Mouse (Mus musculus): ENCODE data around the gene Lrrc8b. TPM values are rescaled to one million over a fixed set of nuclear protein-coding genes. Genes with fewer than 3 reads are reported as not detected.

Lrrc8b gene
- polyA plus RNA-seq, 1 experiment, result 12.4 TPM

DNA sequence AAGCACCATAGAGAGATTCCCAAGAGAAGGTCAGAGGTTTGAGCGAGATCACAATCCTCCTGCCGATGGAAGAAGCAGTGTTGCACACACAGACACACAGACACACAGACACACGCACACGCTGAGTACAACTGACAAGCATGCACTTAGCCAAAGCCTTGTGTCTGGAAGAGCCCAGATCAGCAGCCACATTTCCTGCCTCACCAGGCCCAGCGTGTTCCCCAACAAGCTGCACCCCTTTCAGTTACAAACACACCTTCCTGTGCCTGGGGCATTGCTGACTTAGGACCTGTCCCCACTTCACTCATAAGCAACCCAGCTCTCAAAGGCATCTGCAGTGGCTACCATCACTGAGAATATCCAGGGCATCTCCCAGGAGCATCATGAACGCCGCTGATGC, 77.8 kb downstream of the Lrrc8b start:
- TF ChIP-seq POLR2A (IDR thresholded peaks at IDR 0.05; ENCODE audit: low read depth, low read length) (no peak), CTCF (IDR thresholded peaks at IDR 0.05; ENCODE audit: borderline replicate concordance, insufficient read depth, low read length) (no peak)
- no peaks in the 10 kb centered on the region for H3K4me1 ChIP-seq (ENCODE audit: control insufficient read depth, insufficient read depth, low read length)

DNA sequence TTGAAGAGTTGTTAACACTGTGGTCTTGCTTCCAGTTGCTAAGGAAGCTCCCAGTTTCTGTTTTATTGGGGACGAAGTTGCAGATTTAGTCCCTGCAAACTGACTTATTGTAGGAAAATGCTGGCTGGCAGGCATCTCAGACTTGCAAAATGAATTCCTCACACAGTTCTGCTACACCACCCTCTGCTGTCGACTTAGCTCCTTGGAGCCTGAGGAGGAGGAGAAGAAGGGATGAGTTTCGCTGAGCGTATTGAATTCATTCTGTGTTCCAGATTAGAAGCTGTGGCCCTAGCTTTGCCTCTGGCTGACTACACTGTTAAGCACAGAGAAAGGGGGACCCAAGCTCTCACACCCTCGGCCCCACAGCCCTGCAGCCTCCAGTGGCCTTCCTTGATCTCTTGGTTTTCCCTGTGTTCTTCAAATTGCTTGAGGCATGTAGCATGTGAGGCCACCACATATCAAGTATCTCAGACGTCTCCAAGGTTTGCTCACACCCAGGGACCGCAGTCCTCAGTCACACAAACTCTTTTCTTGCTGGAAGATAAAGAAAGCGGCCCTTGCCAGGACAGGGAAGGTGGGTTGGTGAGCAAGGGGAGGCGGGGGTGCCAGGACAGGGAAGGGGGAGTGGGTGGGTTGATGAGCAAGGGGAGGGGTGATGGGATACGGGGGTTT, 78.8 kb downstream of the Lrrc8b start:
- TF ChIP-seq CTCF (IDR thresholded peaks at IDR 0.05; ENCODE audit: borderline replicate concordance, insufficient read depth, low read length), result no peak
- no peak for TF ChIP-seq POLR2A (IDR thresholded peaks at IDR 0.05; ENCODE audit: low read depth, low read length)
- Histone ChIP-seq H3K27ac (ENCODE audit: insufficient read depth, low read length) (no peak overlapping the region), H3K4me1 (ENCODE audit: control insufficient read depth, insufficient read depth, low read length) (no peaks in the 10 kb centered on the region), H3K4me3 (ENCODE audit: insufficient read depth, low read length) (no peak overlapping the region)

More for the DNA sequence above, 77.8 kb downstream of the Lrrc8b start:
- Histone ChIP-seq H3K4me3 (ENCODE audit: insufficient read depth, low read length) (no peak overlapping the region), H3K27ac (ENCODE audit: insufficient read depth, low read length) (no peak overlapping the region)

- Histone ChIP-seq H3K4me1 (ENCODE audit: control insufficient read depth, insufficient read depth, low read length) (peaks cover 2% of the 10 kb centered on the region), H3K27ac (ENCODE audit: insufficient read depth, low read length) (peak overlapping the region; percentile 15; the same call in 1 of the 2 replicates), H3K4me3 (ENCODE audit: insufficient read depth, low read length) (0 out of 2 replicates have a peak overlapping the region, but pooled peaks have one; percentile 5)
- TF ChIP-seq POLR2A (IDR thresholded peaks at IDR 0.05; ENCODE audit: low read depth, low read length) (peak; percentile 44), CTCF (IDR thresholded peaks at IDR 0.05; ENCODE audit: borderline replicate concordance, insufficient read depth, low read length) (no peak)
Measured at GRCm38 (mm10) chr5:105494918-105495901, 79.6 kb downstream of the Lrrc8b start.

GRCm38 (mm10) chr5:105496133-105496532, 80.6 kb downstream of the Lrrc8b start:
- Histone ChIP-seq H3K27ac (ENCODE audit: insufficient read depth, low read length) (no peak overlapping the region), H3K4me3 (ENCODE audit: insufficient read depth, low read length) (no peak overlapping the region), H3K4me1 (ENCODE audit: control insufficient read depth, insufficient read depth, low read length) (peaks cover 3% of the 10 kb centered on the region)
- TF ChIP-seq POLR2A (IDR thresholded peaks at IDR 0.05; ENCODE audit: low read depth, low read length) (no peak), CTCF (IDR thresholded peaks at IDR 0.05; ENCODE audit: borderline replicate concordance, insufficient read depth, low read length) (no peak)

- no peak for TF ChIP-seq CTCF (IDR thresholded peaks at IDR 0.05; ENCODE audit: borderline replicate concordance, insufficient read depth, low read length)
- Histone ChIP-seq H3K4me1 (ENCODE audit: control insufficient read depth, insufficient read depth, low read length) (peaks cover 3% of the 10 kb centered on the region), H3K27ac (ENCODE audit: insufficient read depth, low read length) (no peak overlapping the region), H3K4me3 (ENCODE audit: insufficient read depth, low read length) (no peak overlapping the region)
Measured at GRCm38 (mm10) chr5:105496586-105496985, 81.0 kb downstream of the Lrrc8b start.

- TF ChIP-seq CTCF (IDR thresholded peaks at IDR 0.05; ENCODE audit: borderline replicate concordance, insufficient read depth, low read length), result no peak
- no peak for TF ChIP-seq POLR2A (IDR thresholded peaks at IDR 0.05; ENCODE audit: low read depth, low read length)
- H3K27ac ChIP-seq (ENCODE audit: insufficient read depth, low read length), result no peak overlapping the region
Measured at GRCm38 (mm10) chr5:105498429-105499000, 82.9 kb downstream of the Lrrc8b start.

DNA sequence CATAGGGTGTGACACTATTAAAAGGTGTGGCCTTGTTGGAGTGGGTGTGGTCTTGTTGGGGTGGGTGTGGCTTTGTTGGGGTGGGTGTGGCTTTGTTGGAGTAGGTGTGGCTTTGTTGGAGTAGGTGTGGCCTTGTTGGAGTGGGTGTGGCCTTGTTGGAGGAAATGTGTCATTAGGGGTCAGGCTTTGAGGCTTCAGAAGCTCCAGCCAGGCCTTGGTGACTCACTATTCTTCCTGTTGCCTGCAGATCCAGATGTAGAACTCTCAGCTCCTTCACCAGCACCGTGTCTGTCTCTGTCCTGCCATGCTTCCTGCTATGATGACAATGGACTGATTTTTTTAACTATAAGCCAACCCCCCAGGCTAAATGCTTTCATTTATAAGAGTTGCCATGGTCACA, 83.8 kb downstream of the Lrrc8b start:
- H3K4me3 ChIP-seq (ENCODE audit: insufficient read depth, low read length), result no peak overlapping the region
- TF ChIP-seq CTCF (IDR thresholded peaks at IDR 0.05; ENCODE audit: borderline replicate concordance, insufficient read depth, low read length) (no peak), POLR2A (IDR thresholded peaks at IDR 0.05; ENCODE audit: low read depth, low read length) (no peak)
- peaks cover 3% of the 10 kb centered on the region for H3K4me1 ChIP-seq (ENCODE audit: control insufficient read depth, insufficient read depth, low read length)
- peak overlapping the region; percentile 1; the same call in 1 of the 2 replicates for H3K27ac ChIP-seq (ENCODE audit: insufficient read depth, low read length)

More at GRCm38 (mm10) chr5:105498429-105499000, 82.9 kb downstream of the Lrrc8b start:
- Histone ChIP-seq H3K4me3 (ENCODE audit: insufficient read depth, low read length) (no peak overlapping the region), H3K4me1 (ENCODE audit: control insufficient read depth, insufficient read depth, low read length) (peaks cover 3% of the 10 kb centered on the region)

- no peak for TF ChIP-seq POLR2A (IDR thresholded peaks at IDR 0.05; ENCODE audit: low read depth, low read length)
- 0 out of 2 replicates have a peak, but pooled peaks have one; percentile 6 for TF ChIP-seq CTCF (IDR thresholded peaks at IDR 0.05; ENCODE audit: borderline replicate concordance, insufficient read depth, low read length)
- Histone ChIP-seq H3K27ac (ENCODE audit: insufficient read depth, low read length) (peak overlapping the region; percentile 1; the same call in 1 of the 2 replicates), H3K4me3 (ENCODE audit: insufficient read depth, low read length) (no peak overlapping the region)
Measured at GRCm38 (mm10) chr5:105500132-105501121, 84.9 kb downstream of the Lrrc8b start.

More at GRCm38 (mm10) chr5:105500132-105501121, 84.9 kb downstream of the Lrrc8b start:
- peaks cover 3% of the 10 kb centered on the region for H3K4me1 ChIP-seq (ENCODE audit: control insufficient read depth, insufficient read depth, low read length)

All from embryonic fibroblast, embryonic 13.5 days (primary cell).